Mouse (Mus musculus) lung, postnatal 25 days (tissue): ENCODE results near the gene Spata31d1b.
A peak's percentile ranks its signal among the peaks of the same experiment; 100 is the strongest.
"Not testable (repeated sequence)": the region's sequence is repeated elsewhere in the genome, so short reads cannot be mapped to it uniquely, and the experiment has no call there.

Experiments used
- DNase-seq: peaks from one replicate; pipeline ENCODE4 v3.0.0; 2022; ENCODE audit warnings: low spot score

Spata31d1b gene

DNA sequence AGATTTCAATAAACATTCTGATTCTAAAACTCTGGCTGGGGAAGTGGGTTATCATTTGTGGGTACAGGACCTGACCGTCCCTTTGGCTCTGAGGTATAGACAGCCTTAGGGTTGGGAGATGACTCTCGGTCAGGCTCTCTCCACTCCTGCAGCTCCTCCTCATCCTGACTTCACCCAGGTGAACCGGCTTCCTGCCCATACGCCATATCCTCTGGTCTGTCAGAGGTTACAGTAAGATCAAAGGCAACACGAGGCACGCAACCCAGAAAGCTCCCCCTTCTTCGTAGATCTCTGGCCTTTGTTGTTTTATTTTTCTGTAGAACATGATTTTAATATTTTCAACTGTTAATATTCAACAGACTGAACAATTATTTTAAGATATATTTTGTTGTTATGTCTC lies 16.3 kb upstream of the Spata31d1b start:
- DNase-seq, result no peak

DNA sequence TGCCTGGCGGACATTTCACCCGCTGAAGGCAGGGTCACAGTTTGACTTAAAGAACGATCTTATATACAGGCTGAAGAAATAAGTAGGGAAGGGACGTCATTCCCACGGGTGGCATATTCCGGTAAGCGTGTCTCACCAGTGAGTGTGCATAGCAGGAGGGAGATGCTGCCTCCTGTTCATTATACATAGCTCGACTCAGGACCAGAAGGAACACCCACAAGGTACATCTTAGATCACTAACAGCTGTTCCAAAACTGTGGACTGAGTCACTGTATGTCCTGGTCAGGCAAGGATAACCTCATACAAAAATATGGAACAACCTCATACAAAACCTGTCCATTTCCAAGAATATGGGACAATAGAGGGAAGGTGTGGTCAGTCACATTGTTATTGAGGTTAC lies 13.0 kb upstream of the Spata31d1b start:
- no peak for DNase-seq

DNA sequence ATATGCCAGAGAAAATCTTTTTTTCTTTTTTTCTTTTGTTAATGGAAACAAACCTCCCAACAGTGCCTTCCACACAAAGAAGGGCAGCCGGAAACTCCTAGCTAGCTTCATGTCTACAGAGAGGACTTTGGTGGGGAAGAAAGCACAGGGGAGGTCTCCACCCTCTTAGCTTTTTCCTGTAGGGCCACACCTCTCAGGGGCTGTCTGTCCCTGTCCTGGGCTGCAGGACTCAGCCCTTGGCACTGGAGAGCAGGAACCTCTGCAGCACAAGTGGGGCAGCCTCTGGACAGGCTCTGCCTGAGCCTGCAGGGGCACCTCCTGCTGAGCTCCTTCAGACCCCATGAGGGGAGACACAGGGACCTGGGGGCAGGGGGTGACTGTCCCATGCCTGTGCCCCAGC lies 11.9 kb upstream of the Spata31d1b start:
- DNase-seq, result not testable (repeated sequence)

- no peak for DNase-seq
Observed at GRCm38 (mm10) chr13:59703514-59703913, 8.6 kb upstream of the Spata31d1b start.

DNA sequence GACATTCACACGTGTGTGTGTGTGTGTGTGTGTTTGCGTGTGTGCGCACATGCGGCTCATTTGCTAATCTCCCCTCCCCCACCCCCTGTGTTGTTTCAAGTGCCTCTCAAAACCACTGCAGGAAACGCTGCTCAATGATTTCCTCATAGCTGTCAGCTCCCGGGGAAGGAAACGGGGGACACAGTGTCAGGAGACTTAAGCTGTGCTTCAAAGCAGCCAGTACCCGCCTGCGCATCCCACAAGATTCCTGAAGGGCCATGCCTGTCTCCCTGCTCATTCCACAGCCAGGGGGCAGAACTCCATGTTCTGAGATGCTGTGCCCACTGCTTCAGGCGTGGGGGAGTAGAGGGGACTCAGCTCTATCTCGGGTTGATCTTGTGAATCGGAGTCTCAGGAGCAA lies 7.5 kb upstream of the Spata31d1b start:
- peak; percentile 48 for DNase-seq

DNA sequence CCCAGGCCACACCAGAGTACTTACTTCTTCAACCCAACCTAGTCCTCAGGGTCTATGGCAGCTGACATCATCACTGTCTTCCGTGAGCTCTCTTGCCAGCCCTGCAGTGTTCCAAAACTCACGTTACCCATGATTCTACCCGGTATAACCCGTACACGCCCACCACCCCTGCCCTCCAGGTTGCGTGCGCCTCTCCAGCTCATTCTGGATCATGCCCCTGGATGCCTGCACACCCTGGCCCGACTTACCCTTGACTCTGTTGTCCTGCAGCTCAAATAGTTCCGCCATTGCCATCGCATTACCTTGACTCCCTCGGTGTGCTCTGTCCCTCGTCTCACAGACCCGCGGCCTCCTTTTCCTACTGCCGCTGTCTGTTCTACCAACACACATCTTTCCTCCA lies 1.9 kb upstream of the Spata31d1b start, which contains the start of gene Spata31d1a:
Spata31d1a (minus strand) TSS at position 101 of the 400 bp plus-strand sequence.
- no peak for DNase-seq

- DNase-seq, result no peak
Observed at GRCm38 (mm10) chr13:59713710-59714109, 1.6 kb downstream of the Spata31d1b start.

- peak; percentile 42 for DNase-seq
Observed at GRCm38 (mm10) chr13:59718857-59719440, 6.9 kb downstream of the Spata31d1b start.

- DNase-seq, result no peak
Observed at GRCm38 (mm10) chr13:59719475-59719874, 7.4 kb downstream of the Spata31d1b start.

- DNase-seq, result not testable (repeated sequence)
Observed at GRCm38 (mm10) chr13:59722089-59722488, 10.0 kb downstream of the Spata31d1b start.

GRCm38 (mm10) chr13:59726139-59726867 lies 14.2 kb downstream of the Spata31d1b start:
- DNase-seq, result no peak

DNA sequence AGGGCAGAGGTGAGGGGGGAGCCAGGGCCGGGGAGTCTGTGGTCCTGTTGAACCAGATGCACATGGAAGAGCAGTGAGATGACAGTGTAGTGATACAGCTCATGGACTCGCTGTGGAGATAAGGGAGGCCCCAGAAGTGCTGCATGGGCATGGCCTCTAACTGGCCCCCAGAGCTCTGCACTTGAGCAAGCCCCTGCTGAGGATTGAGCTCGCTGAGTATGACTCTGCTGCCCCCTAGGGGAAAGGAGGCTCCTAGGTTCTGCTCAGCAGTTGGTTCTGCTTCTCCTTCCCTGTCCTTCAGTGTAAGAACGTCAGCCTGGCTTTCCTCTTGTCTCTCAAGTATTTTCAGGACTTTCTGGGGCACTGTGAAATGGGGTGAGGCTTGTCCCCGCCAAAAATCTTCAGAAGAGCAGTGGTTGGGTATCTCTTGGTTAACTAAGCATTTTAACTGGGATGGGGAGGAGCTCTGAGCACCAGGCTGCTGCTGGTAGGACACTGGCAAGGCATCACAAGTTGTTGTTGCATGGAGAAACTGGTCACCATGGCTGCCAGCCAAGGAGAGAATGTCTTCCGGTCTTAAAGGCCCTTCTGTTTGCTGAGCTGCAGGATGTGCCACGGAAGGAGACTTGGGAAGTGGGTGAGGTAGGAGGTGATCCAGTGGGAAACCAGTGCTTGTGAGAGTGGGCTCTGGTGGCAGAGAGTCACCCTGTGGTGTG lies 16.5 kb downstream of the Spata31d1b start:
- peak; percentile 85 for DNase-seq

DNA sequence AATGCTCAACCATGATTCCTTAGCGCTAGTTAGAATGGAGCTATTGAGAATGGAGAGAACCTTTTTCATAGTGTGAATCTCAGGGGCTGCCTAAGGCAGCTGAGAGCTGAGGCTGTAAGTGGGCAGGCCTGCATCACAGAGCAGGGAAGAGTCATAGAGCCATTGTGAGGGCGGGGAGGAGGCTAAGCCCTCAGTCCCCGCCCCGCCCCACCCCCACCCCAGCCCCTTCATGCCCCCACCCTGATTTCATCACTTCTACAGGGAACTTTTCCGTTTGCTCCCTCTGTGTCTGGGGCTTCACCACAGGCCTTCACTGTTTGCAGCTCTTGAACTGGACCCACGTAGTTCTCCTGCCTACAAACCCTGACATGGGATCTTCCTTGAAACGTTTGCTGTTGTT lies 19.6 kb downstream of the Spata31d1b start, which contains the start of gene Spata31d1d:
Spata31d1d (minus strand) TSS at position 101 of the 400 bp plus-strand sequence.
- no peak for DNase-seq

- DNase-seq, result no peak
Observed at GRCm38 (mm10) chr13:59733936-59734335, 21.9 kb downstream of the Spata31d1b start.

DNA sequence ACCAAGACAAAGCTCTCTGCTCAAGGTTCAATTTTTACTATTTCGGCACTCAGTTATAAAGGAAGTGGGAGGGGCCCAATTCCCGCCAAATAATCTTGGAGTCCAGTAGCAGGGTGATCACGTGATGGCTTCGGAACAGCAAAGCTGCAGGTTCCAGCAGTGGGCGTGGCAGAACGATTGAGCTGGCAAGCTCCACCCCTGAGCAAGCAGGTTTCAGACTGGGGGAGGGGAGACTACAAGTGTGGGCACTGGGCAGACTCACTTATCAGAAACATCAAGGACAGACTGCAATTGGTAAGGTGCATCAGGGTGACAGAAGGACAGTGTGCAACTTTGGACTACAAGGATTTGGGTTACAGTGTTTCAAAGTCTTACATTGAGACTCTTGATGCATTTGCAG lies 22.3 kb downstream of the Spata31d1b start:
- not testable (repeated sequence) for DNase-seq

- no peak for DNase-seq
Observed at GRCm38 (mm10) chr13:59735190-59735589, 23.1 kb downstream of the Spata31d1b start.

DNA sequence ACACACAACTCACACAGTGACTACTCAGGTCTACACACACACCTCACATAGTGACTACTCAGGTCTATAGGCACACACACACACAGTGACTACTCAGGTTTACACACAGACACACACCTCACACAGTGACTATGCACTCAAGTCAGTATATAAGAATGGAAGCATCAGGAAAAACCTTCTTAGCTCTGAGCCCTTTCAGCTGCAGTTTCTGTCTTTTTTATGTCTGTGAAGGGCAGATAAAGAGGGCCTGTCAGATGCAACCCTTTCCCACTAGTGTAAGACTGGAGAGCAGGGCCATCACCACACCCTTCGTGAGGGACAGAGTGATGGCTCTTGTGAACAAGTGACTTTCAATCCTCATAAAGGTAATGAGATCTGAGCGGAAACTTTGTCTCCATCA lies 26.4 kb downstream of the Spata31d1b start:
- no peak for DNase-seq

GRCm38 (mm10) chr13:59739397-59739796 lies 27.3 kb downstream of the Spata31d1b start:
- no peak for DNase-seq

- peak; percentile 29 for DNase-seq
Observed at GRCm38 (mm10) chr13:59741096-59741495, 29.0 kb downstream of the Spata31d1b start.

DNA sequence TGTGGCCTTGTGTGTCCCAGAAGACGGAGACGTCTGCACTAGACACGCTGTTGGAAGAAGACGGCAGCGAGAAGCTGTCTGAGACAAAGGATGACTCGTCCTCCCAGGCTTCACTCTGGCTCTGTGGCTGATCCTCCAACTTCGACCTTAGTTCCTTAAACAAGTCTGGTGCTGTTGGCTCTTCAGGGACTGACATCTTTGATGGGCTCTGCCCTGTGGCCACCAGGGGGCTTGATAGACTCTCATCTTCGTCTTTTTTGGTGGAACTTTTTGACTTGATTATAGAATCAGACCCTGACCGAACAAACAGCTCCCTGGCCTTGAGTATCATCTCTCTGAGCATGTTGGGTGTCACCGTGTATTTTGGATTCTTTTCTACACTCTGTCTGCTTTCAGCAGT lies 29.6 kb downstream of the Spata31d1b start:
- no peak for DNase-seq

- DNase-seq, result no peak
Observed at GRCm38 (mm10) chr13:59745462-59745861, 33.4 kb downstream of the Spata31d1b start.

- no peak for DNase-seq
Observed at GRCm38 (mm10) chr13:59746164-59746563, 34.1 kb downstream of the Spata31d1b start.

DNA sequence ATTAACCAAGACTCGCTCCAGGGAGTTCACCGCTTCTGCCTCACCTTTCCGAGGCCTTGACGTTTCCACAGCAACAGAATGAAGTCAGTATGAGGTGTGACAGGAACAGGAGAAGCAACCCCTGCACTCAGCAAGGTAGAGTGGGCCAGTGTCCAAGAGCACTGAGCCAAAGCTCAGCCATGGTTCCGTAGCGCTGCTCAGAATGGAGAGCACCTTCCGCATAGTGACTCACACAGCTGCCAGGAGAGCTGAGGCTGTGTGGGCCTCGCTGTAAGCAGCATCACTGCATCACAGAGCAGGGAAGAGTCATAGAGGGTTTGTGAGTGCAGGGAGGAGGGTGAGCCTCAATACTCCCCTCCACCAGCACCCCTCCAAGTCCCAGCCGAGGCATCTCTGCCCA lies 34.6 kb downstream of the Spata31d1b start, which contains the start of gene 1700014D04Rik:
1700014D04Rik (minus strand) TSS at position 42 of the 400 bp plus-strand sequence.
- DNase-seq, result no peak
